Mouse (Mus musculus) adrenal gland, adult 18-20 months (tissue): ENCODE measurements around the gene Klhl29. TPM values are rescaled to one million over a fixed set of nuclear protein-coding genes. Genes with fewer than 3 reads are reported as not detected.

ENCODE experiments used
- DNase-seq, 2 experiments: peaks; one replicate each; pipeline ENCODE4 v3.0.0; 2021 to 2022; ENCODE audit warnings: low spot score in 2 of 2
- total RNA-seq, 2 experiments: library from RNA; stranded (reverse); gene quantifications; 1 replicate in 1 of 2; 2 replicates in 1 of 2; pipeline ENCODE4 v1.2.3; 2021

Gene Klhl29
- total RNA-seq, 2 experiments from 2014 or later = 9.2 to 20.5 TPM

DNA sequence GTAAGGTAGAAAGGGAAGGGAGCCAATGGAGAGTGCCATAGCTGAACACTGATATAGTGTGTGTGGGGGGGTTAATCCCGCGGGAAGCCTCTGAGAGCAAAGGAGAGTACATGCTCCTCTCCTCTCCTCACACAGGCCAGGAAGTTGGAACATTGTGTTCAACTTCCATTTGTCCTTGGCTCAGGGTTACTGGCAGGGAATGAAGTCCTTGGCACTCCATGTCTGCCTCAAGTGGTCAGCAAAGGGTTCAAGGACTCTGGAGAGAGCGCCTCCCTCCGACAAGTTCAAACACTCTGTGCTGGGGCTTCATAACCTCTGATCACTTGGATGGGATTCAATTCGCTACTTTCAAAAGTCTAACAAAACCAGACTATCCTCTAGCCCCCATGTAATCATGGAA lies 71.6 kb downstream of the Klhl29 start:
- DNase-seq = no peak

DNA sequence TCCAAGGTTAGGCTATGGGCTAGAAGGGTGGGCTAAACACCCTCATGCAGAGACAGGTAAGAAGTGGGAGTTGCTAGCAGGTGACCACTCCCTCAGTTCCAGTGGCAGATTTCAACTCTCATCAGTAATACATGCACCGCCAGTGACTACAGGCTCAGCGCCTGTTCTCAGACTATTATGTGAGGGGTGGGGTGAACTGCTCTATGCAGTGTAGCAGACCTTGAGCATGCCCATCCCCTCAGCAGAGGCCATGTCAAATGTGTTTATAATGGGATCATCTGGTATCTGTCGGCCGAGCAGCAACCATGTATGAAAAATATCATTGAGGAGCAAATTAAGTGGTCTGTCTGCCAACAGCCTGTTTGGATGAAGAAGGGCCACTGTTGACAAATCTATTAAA lies 72.4 kb downstream of the Klhl29 start:
- no peak for DNase-seq

- no peak for DNase-seq
Measured at GRCm38 (mm10) chr12:5301841-5302240, 73.6 kb downstream of the Klhl29 start.

DNA sequence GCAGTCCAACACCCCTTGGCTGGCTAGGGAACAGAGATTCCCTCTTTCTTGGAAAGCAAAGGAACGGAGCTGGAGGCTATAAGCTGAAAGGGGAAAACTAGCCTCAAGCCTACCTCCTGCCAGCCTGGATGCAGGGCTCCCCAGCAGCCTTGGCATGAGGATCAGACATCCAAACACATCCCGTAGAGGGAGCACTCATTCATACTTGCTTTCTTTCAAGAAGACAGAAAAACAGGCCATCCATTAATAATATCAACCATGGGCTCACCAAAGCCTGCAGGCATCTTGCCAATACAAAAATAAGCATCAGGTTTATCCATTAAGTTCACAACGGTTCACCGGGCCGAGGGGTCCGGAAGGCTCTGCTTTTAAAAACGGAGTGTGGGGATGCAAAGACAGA lies 79.1 kb downstream of the Klhl29 start:
- DNase-seq = no peak

- DNase-seq = peak in 1 of 2 experiments; percentile 43
Measured at GRCm38 (mm10) chr12:5292316-5292715, 83.2 kb downstream of the Klhl29 start.

DNA sequence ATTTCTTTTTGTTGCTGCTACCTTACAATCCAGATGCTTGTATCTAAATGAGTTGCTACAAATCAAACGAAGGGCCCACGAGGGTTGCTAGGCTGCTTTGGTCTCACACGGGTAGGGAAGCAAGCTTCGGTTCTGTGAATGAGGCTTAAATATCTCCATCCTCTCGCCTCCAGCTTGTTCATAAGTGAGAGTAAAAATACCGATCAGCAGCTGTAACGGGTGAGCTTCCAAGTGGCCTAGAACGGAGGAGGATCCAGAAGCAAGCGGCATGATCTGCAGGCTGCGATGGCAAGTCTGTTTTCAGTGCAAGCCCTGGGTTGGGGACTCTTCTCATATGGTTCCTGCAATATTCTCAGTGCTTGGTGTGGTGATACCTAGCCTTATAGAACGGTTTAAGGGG lies 89.9 kb downstream of the Klhl29 start:
- no peak for DNase-seq

- DNase-seq = no peak
Measured at GRCm38 (mm10) chr12:5284961-5285360, 90.5 kb downstream of the Klhl29 start.

- DNase-seq = no peak
Measured at GRCm38 (mm10) chr12:5283654-5284053, 91.8 kb downstream of the Klhl29 start.

DNA sequence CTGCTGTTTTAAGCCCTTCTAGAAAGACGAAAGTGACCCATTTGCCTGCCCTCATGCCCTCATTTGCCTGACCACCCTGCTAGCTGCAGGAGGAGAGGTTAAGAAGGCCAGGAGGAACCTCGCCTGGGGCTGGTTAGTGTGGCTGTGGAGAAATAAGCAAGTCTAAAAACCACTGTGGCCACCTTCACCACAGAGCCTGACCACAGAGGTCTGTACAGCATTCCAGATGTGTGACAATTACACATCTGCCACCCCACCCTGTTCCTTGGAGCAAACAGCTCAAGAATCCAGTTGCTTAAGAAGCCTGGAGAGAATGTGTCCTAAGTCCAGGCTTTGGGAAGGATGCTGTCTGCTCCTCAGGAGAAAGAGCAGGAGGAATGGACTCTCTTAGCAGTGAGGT lies 92.9 kb downstream of the Klhl29 start:
- no peak for DNase-seq

- no peak for DNase-seq
Measured at GRCm38 (mm10) chr12:5279873-5280272, 95.6 kb downstream of the Klhl29 start.

- no peak for DNase-seq
Measured at GRCm38 (mm10) chr12:5277028-5277427, 98.5 kb downstream of the Klhl29 start.

GRCm38 (mm10) chr12:5275507-5275936 lies 100.0 kb downstream of the Klhl29 start:
- DNase-seq = no peak

DNA sequence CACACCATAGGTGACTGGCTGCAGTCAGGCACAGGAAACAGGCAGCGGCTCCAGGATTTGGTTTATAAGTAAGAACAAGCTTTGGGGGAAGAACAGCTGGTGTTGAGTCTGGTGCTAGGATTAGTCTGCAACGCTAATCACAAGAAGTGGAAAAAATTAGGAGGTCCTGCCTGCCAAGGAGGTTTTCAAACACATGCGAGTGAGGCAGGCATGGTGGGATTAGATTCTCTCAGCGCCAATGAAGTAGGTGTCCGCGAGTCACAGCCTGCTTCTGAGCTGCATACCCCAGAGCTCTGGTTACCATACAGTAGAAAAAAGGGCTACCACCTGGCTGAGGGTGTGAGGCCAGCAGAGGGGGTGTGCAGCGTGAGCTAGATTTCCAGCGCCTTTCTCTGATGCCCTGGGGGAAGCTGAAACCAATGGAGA lies 101.0 kb downstream of the Klhl29 start:
- no peak for DNase-seq

DNA sequence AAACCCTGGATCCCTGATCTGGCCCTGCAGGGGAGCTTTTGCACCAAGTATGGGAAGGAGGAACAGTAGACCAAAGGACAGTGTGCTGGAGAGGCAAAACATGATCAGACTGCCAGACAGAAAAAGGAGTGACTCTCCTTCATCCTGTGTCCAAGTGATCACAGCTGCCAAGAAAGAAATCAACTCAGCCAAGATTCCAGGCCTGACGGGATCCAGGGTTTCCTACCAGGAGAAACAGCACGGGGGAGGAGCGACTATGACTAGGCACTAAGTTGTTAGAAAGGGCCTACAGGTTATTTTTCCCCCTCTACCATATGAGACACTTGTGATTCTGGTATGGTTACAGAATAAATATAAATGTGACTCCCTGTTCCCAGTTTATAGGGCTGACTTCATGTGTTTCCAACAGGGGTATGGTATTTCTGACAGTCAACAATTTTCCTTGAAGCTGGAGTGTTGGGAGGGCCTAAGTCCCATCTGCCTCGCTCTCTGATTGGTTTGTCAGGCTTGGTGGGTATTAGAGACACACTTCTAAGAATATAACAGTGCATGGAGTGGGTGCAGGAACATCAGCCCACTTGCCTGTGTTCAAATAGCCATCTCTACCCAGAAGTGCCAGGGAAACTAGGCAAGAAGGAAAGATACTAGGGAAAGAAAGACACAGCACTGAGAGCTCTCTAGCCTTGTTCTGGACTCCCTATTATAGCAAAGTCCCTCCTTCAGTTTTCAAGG lies 102.0 kb downstream of the Klhl29 start:
- no peak for DNase-seq

- no peak for DNase-seq
Measured at GRCm38 (mm10) chr12:5270527-5270926, 105.0 kb downstream of the Klhl29 start.

- no peak for DNase-seq
Measured at GRCm38 (mm10) chr12:5269936-5270335, 105.5 kb downstream of the Klhl29 start.

DNA sequence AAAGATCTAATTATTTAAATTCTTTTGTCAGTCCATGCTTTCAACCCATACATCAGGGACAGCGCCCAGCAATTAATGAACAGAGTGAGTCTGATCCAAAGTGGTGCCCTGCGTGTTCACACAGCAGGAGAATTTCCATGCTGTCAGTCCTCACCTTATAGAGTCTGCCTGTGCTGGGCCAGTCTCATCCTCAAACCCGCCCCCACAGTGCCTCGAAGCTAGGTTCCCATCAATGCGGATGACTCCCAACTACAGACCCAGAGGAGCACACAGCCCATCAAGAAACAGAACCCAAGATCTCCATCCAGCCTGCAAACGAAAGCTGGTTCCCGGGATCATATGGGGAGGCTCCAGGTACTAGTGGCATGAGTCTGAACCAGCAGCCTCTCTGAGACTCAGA lies 106.4 kb downstream of the Klhl29 start:
- DNase-seq = no peak

GRCm38 (mm10) chr12:5268188-5268612 lies 107.3 kb downstream of the Klhl29 start:
- no peak for DNase-seq

- DNase-seq = no peak
Measured at GRCm38 (mm10) chr12:5267271-5268187, 108.0 kb downstream of the Klhl29 start.

GRCm38 (mm10) chr12:5266773-5267172 lies 108.7 kb downstream of the Klhl29 start:
- no peak for DNase-seq

GRCm38 (mm10) chr12:5261476-5261875 lies 114.0 kb downstream of the Klhl29 start:
- no peak for DNase-seq

DNA sequence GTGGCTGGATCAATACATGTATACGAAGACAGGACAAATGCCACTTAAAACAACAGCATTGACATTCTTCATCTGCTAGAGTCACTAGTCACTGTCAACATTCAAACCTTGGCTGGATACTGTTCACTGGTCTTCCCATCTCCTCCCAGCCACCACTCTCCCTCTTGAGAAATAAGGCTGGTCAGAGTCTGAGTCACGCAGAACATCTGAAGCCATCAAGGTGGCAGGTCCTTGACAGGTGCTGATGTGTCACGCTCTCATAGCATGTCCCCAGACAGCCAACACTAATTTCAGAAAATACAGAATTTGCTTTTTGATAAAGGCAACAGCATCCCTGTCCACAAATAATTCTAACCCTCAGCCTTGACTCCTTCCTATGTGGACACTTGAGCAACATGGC lies 116.7 kb downstream of the Klhl29 start:
- DNase-seq = no peak
